Mouse (Mus musculus): ENCODE measurements around the gene Olfr1360.
A peak's percentile ranks its signal among the peaks of the same experiment; 100 is the strongest.

DNA sequence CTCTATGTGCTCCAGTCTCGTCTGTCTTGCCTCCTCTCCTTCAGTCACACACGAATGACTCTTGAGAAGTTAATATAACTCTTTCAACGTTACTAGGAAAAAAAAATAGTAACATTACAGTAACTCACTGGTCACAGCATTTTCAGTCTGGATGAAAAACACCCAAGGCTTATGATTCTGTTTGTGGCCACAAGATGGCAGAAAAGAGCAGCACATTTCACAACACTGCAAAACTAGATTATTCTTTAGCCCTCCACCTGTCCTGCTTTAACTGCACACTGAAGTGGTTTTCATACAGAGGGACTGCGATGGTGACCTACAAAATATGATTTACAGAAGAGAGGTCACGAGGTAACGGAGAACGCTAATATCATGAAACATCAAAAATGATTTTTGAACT is 37.5 kb upstream of the Olfr1360 start:
- peak; percentile 83 for TF ChIP-seq CTCF (IDR thresholded peaks at IDR 0.05; ENCODE audit: low read depth)
- no peak for TF ChIP-seq EP300 (IDR thresholded peaks at IDR 0.05; ENCODE audit: low read depth)

Data from heart, postnatal 0 days (tissue).